Mouse (Mus musculus): ENCODE measurements around the gene Sarm1. TPM values are rescaled to one million over a fixed set of nuclear protein-coding genes. Genes with fewer than 3 reads are reported as not detected.

Sarm1 gene
- polyA plus RNA-seq, 1 experiment from 2014 or later, result 4.0 TPM

DNA sequence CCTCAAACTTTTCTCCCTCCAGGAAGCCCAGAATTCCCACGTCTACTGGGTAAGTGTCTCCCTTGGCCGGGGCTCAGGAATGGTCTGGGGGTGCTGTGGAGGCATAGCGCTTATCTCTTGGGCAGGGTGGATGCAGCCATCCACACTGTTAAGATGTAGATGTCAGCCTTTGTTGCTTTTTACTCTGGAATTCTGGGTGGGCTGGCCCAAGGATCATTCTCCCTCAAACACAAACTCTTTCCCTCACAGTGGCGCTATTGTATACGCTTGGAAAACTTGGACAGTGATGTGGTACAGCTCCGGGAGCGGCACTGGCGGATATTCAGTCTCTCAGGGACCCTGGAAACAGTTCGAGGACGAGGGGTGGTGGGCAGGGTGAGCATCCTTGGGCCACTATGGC is 21.4 kb upstream of the Sarm1 start:
- no peak for ATAC-seq (ENCODE audit: low read depth)
- no peak overlapping the region for H3K9ac ChIP-seq (ENCODE audit: low read depth, low read length)

DNA sequence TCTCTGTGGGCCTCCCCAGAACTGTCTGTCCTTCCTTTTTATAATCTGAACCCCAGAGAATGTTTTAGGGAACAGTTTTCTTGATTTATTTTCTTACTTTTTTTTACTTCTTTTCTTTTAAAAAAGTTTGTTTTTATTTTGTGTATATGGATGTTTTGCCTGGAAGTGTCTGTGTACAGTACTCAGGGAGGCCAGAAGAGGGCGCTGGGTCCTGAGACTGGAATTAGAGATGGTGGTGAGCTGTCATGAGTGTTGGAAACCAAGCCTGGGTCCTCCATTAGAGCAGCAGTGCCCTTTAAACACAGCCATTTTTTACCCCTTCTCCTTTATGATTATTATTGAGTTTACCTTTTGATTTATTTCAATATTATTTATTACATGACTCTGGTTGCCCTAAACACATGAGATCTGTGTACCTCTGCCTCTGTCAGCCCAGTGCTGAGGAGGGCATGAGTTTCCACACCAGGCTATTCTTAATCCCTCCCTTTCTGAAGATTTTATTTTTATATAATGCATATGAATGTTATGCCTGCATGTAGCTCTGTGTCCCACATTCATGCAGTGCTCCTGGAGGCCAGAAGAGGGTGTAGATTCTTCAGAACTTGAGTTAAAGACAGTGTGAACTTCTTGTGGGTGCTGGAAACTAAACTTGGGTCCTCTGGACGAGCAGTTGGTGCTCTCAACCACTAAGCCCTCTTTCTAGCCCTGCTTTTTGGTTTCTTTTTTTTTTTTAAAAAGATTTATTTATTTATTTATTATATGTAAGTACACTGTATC is 18.2 kb upstream of the Sarm1 start:
- Histone ChIP-seq H3K4me3 (ENCODE audit: low read depth, low read length) (no peak overlapping the region), H3K4me2 (ENCODE audit: low read depth, low read length) (no peak overlapping the region), H3K36me3 (ENCODE audit: control insufficient read depth, insufficient read depth, low read length) (peaks cover 63% of the 10 kb centered on the region), H3K4me1 (ENCODE audit: control insufficient read depth, insufficient read depth, low read length) (peaks cover 11% of the 10 kb centered on the region), H3K9me3 (ENCODE audit: control insufficient read depth, low read length) (no peaks in the 10 kb centered on the region), H3K9ac (ENCODE audit: low read depth, low read length) (no peak overlapping the region), H3K27ac (replicated peaks; ENCODE audit: low read depth, low read length) (no peak overlapping the region), H3K27me3 (replicated peaks; ENCODE audit: control insufficient read depth, insufficient read depth, low read length) (no peaks in the 10 kb centered on the region)
- 57% methylated on average over 2 of the region's 2 CpGs for WGBS
- DNase-seq (ENCODE audit: low spot score) (no peak), ATAC-seq (ENCODE audit: low read depth) (no peak)

More for the DNA sequence above, 21.4 kb upstream of the Sarm1 start:
- H3K4me2 ChIP-seq (ENCODE audit: low read depth, low read length), result no peak overlapping the region
- peaks cover 91% of the 10 kb centered on the region for H3K36me3 ChIP-seq (ENCODE audit: control insufficient read depth, insufficient read depth, low read length)
- no peaks in the 10 kb centered on the region for H3K27me3 ChIP-seq (replicated peaks; ENCODE audit: control insufficient read depth, insufficient read depth, low read length)
- 87% methylated on average over 10 of the region's 10 CpGs for WGBS
- no peak overlapping the region for H3K4me3 ChIP-seq (ENCODE audit: low read depth, low read length)
- no peak for DNase-seq (ENCODE audit: low spot score)
- no peaks in the 10 kb centered on the region for H3K9me3 ChIP-seq (ENCODE audit: control insufficient read depth, low read length)
- H3K27ac ChIP-seq (replicated peaks; ENCODE audit: low read depth, low read length), result no peak overlapping the region
- H3K4me1 ChIP-seq (ENCODE audit: control insufficient read depth, insufficient read depth, low read length), result no peaks in the 10 kb centered on the region

DNA sequence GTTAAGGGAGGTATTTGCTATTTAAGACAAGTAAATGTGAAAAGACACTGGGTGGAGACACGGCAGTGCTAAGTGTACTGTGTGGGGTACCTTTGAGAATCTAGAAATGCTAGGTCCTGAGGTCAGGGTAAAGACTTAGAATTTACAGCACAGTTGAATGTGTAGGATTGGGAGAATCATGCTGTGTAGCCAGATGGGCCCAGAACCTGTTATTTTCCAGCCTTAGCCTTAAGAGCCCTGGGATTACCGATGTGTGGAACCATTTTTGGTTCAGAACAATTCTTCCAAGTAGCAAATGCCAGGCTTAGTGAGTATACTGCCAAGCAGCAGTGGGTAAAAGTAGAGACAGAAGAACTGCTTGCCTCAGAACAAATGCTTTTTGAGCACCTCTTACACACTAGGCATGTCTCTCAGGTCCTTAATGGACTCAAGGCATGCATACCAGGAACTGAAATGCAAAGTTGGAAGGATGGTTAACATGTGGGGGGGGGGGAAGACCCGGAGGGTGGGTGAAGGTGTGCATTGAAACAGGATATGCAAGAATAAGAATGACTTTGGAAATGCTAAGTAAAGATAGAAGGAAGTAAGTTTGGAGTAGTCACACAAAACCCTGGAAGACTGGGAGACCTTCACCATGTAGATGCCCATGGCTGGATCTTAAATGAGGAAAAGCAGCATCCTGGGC is 15.7 kb upstream of the Sarm1 start:
- Histone ChIP-seq H3K27ac (replicated peaks; ENCODE audit: low read depth, low read length) (no peak overlapping the region), H3K27me3 (replicated peaks; ENCODE audit: control insufficient read depth, insufficient read depth, low read length) (no peaks in the 10 kb centered on the region), H3K36me3 (ENCODE audit: control insufficient read depth, insufficient read depth, low read length) (peaks cover 51% of the 10 kb centered on the region), H3K9me3 (ENCODE audit: control insufficient read depth, low read length) (no peaks in the 10 kb centered on the region), H3K4me3 (ENCODE audit: low read depth, low read length) (peak overlapping the region; percentile 99), H3K4me2 (ENCODE audit: low read depth, low read length) (peak overlapping the region; percentile 88), H3K4me1 (ENCODE audit: control insufficient read depth, insufficient read depth, low read length) (peaks cover 11% of the 10 kb centered on the region), H3K9ac (ENCODE audit: low read depth, low read length) (peak overlapping the region; percentile 94)
- ATAC-seq (ENCODE audit: low read depth) (no peak), DNase-seq (ENCODE audit: low spot score) (no peak)
- WGBS, result 73% methylated on average over 3 of the region's 3 CpGs

GRCm38 (mm10) chr11:78512025-78512957 is 14.7 kb upstream of the Sarm1 start, which contains the start of the genes Tmem199 and Poldip2:
TSS of gene Tmem199 (minus strand) at chr11:78512172.
TSS of gene Poldip2 (plus strand) at chr11:78512193.
- peak; percentile 98 for DNase-seq (ENCODE audit: low spot score)

GRCm38 (mm10) chr11:78509148-78509547 is 11.6 kb upstream of the Sarm1 start:
- Histone ChIP-seq H3K4me3 (ENCODE audit: low read depth, low read length) (no peak overlapping the region), H3K4me2 (ENCODE audit: low read depth, low read length) (no peak overlapping the region), H3K9me3 (ENCODE audit: control insufficient read depth, low read length) (no peaks in the 10 kb centered on the region), H3K27me3 (replicated peaks; ENCODE audit: control insufficient read depth, insufficient read depth, low read length) (no peaks in the 10 kb centered on the region), H3K4me1 (ENCODE audit: control insufficient read depth, insufficient read depth, low read length) (peaks cover 11% of the 10 kb centered on the region), H3K36me3 (ENCODE audit: control insufficient read depth, insufficient read depth, low read length) (peaks cover 43% of the 10 kb centered on the region), H3K27ac (replicated peaks; ENCODE audit: low read depth, low read length) (no peak overlapping the region), H3K9ac (ENCODE audit: low read depth, low read length) (no peak overlapping the region)
- 79% methylated on average over 5 of the region's 5 CpGs for WGBS
- ATAC-seq (ENCODE audit: low read depth) (no peak), DNase-seq (ENCODE audit: low spot score) (no peak)

More at GRCm38 (mm10) chr11:78512025-78512957, 14.7 kb upstream of the Sarm1 start, which contains the start of the genes Tmem199 and Poldip2:
- Histone ChIP-seq H3K4me2 (ENCODE audit: low read depth, low read length) (peak within 1 kb of the TSS; percentile 88), H3K4me1 (ENCODE audit: control insufficient read depth, insufficient read depth, low read length) (peaks cover 11% of the 10 kb centered on the region), H3K27me3 (replicated peaks; ENCODE audit: control insufficient read depth, insufficient read depth, low read length) (no peaks in the 10 kb centered on the region), H3K36me3 (ENCODE audit: control insufficient read depth, insufficient read depth, low read length) (peaks cover 51% of the 10 kb centered on the region), H3K9me3 (ENCODE audit: control insufficient read depth, low read length) (no peaks in the 10 kb centered on the region), H3K27ac (replicated peaks; ENCODE audit: low read depth, low read length) (peak within 1 kb of the TSS; percentile 82), H3K4me3 (ENCODE audit: low read depth, low read length) (peak within 1 kb of the TSS; percentile 99), H3K9ac (ENCODE audit: low read depth, low read length) (peak within 1 kb of the TSS; percentile 94)
- peak; percentile 97 for ATAC-seq (ENCODE audit: low read depth)
- WGBS, result 1% methylated on average over 25 of the region's 67 CpGs

DNA sequence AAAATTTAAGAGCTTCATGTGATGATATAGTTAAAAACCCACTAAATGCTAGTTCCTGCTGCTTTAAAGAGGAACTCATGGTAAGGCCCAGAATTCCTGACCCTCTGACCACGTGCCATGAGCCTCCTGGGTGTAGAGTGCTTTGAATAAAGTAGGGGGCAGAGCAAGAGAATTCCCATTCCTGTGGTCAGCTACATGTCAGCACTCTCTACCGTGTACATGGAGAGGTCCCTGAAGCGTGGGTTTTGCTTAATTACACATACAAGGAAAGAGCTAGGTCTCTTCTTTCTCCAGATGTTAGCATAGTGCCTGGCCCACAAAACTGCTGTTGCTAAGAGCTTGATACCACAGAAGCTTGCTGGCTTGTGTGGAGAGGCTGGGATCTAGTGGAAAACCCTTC is 7.9 kb upstream of the Sarm1 start:
- Histone ChIP-seq H3K27me3 (replicated peaks; ENCODE audit: control insufficient read depth, insufficient read depth, low read length) (0 out of 2 replicates have a peak, but pooled peaks cover 3% of the 10 kb centered on the region), H3K9me3 (ENCODE audit: control insufficient read depth, low read length) (no peaks in the 10 kb centered on the region), H3K36me3 (ENCODE audit: control insufficient read depth, insufficient read depth, low read length) (peaks cover 37% of the 10 kb centered on the region), H3K9ac (ENCODE audit: low read depth, low read length) (no peak overlapping the region), H3K4me1 (ENCODE audit: control insufficient read depth, insufficient read depth, low read length) (no peaks in the 10 kb centered on the region), H3K27ac (replicated peaks; ENCODE audit: low read depth, low read length) (no peak overlapping the region), H3K4me3 (ENCODE audit: low read depth, low read length) (no peak overlapping the region), H3K4me2 (ENCODE audit: low read depth, low read length) (no peak overlapping the region)
- 74% methylated on average over 3 of the region's 3 CpGs for WGBS
- ATAC-seq (ENCODE audit: low read depth), result peak; percentile 57; the same call in 1 of the 2 replicates
- DNase-seq (ENCODE audit: low spot score), result peak; percentile 39

- H3K27me3 ChIP-seq (replicated peaks; ENCODE audit: control insufficient read depth, insufficient read depth, low read length), result peaks cover 17% of the 10 kb centered on the region
These were observed 5.5 kb upstream of the Sarm1 start, which contains the start of gene Sebox for GRCm38 (mm10) chr11:78502909-78503650. TSS of gene Sebox (plus strand) at chr11:78503447.

More at GRCm38 (mm10) chr11:78502909-78503650, 5.5 kb upstream of the Sarm1 start, which contains the start of gene Sebox:
- DNase-seq (ENCODE audit: low spot score) (no peak), ATAC-seq (ENCODE audit: low read depth) (no peak)
- no peaks in the 10 kb centered on the region for H3K9me3 ChIP-seq (ENCODE audit: control insufficient read depth, low read length)
- no peak within 1 kb of the TSS for H3K4me2 ChIP-seq (ENCODE audit: low read depth, low read length)
- H3K27ac ChIP-seq (replicated peaks; ENCODE audit: low read depth, low read length), result no peak within 1 kb of the TSS
- H3K9ac ChIP-seq (ENCODE audit: low read depth, low read length), result no peak within 1 kb of the TSS
- WGBS, result 69% methylated on average over 7 of the region's 7 CpGs
- H3K4me1 ChIP-seq (ENCODE audit: control insufficient read depth, insufficient read depth, low read length), result peaks cover 3% of the 10 kb centered on the region; the same call in 1 of the 2 replicates
- H3K36me3 ChIP-seq (ENCODE audit: control insufficient read depth, insufficient read depth, low read length), result peaks cover 23% of the 10 kb centered on the region
- no peak within 1 kb of the TSS for H3K4me3 ChIP-seq (ENCODE audit: low read depth, low read length)

Data from embryonic facial prominence, embryonic 14.5 days (tissue).